Mouse (Mus musculus) small intestine, adult 2 months (tissue): ENCODE measurements at regions not wholly inside any gene's neighbourhood (a gene's known extent, or its start where the extent isn't known, plus 50 kb on each side); places are given as distances from the start of the nearest gene placed in this dataset.

Experiments used
- CTCF ChIP-seq: fragments of 200-500 bp; IDR thresholded peaks from 2 replicates; pipeline ENCODE4 v1.5.1; 2012; ENCODE audit warnings: low read depth, mild to moderate bottlenecking, control low read depth, inconsistent platforms, low read length, moderate library complexity, mixed read lengths; ENCODE audit not compliant: insufficient replicate concordance, insufficient read length; ENCODE audit errors: extremely low read depth
- POLR2A ChIP-seq: fragments of 200-500 bp; IDR thresholded peaks from 2 replicates; pipeline ENCODE4 v1.6.1; 2012; ENCODE audit warnings: low read depth, mild to moderate bottlenecking, control low read depth, inconsistent platforms, low read length, moderate library complexity

- TF ChIP-seq POLR2A (no peak), CTCF (no peak)
These were observed 117.4 kb upstream of the Zfp706 start for GRCm38 (mm10) chr15:37124951-37125350.
